Mouse (Mus musculus) liver, embryonic 15.5 days (tissue): ENCODE measurements around the gene Clybl. TPM values are rescaled to one million over a fixed set of nuclear protein-coding genes. Genes with fewer than 3 reads are reported as not detected.

Experiments used
- ATAC-seq: fragments of 200-750 bp; cut with Nextera tagmentation; 2 replicates; pipeline ENCODE4 v1.8.0; 2017; ENCODE audit warnings: moderate number of reproducible peaks, mild to moderate bottlenecking, moderate library complexity; ENCODE audit not compliant: insufficient read depth
- H3K27ac ChIP-seq: fragments of 300-500 bp; sonication (generic); replicated peaks from 2 replicates; pipeline ENCODE4 v1.5.1; 2015; ENCODE audit warnings: mild to moderate bottlenecking, inconsistent platforms
- H3K27me3 ChIP-seq: fragments of 300-500 bp; sonication (generic); 2 replicates; pipeline ENCODE4 v1.6.1; 2015; ENCODE audit warnings: mild to moderate bottlenecking, inconsistent platforms
- H3K36me3 ChIP-seq: fragments of 300-500 bp; sonication (generic); replicated peaks from 2 replicates; pipeline ENCODE4 v1.6.1; 2015; ENCODE audit warnings: moderate library complexity, mild to moderate bottlenecking, inconsistent platforms
- H3K4me1 ChIP-seq: fragments of 300-500 bp; sonication (generic); replicated peaks from 2 replicates; pipeline ENCODE4 v1.6.1; 2015; ENCODE audit warnings: inconsistent platforms
- H3K4me2 ChIP-seq: fragments of 300-500 bp; sonication (generic); 2 replicates; pipeline ENCODE4 v1.6.1; 2015; ENCODE audit warnings: moderate library complexity, mild to moderate bottlenecking, inconsistent platforms
- H3K4me3 ChIP-seq: fragments of 300-500 bp; sonication (generic); replicated peaks from 2 replicates; pipeline ENCODE4 v1.5.1; 2015; ENCODE audit warnings: mild to moderate bottlenecking, inconsistent platforms
- H3K9ac ChIP-seq: fragments of 300-500 bp; sonication (generic); 2 replicates; pipeline ENCODE4 v1.6.1; 2015; ENCODE audit warnings: moderate library complexity, mild to moderate bottlenecking, inconsistent platforms
- H3K9me3 ChIP-seq: fragments of 300-500 bp; sonication (generic); replicated peaks from 2 replicates; pipeline ENCODE4 v1.6.1; 2016; ENCODE audit warnings: inconsistent platforms
- WGBS: fragments of 180-500 bp; shearing (Covaris S2); methylation state at CpG from one replicate; pipeline ENCODE4 v1.1.7; 2015; ENCODE audit warnings: mixed read lengths; ENCODE audit not compliant: insufficient replicate concordance; 5-methylcytosine and 5-hydroxymethylcytosine counted together
- polyA plus RNA-seq: library from polyadenylated mRNA; unstranded; fragments of >200 nt; fragmentation: Nextera tagmentation; extraction: Ambion mirVana; gene quantifications from 2 replicates; pipeline ENCODE4 v1.2.1, GENCODE M21; 2015

Gene Clybl
- polyA plus RNA-seq, 1 experiment from 2014 or later = 23.6 TPM

GRCm38 (mm10) chr14:122390935-122391334, 209.4 kb downstream of the Clybl start:
- H3K27me3 ChIP-seq = no peaks in the 10 kb centered on the region
- H3K36me3 ChIP-seq = no peaks in the 10 kb centered on the region
- H3K27ac ChIP-seq = no peak overlapping the region
- no peak for ATAC-seq
- 16% methylated on average over 4 of the region's 4 CpGs for WGBS
- no peak overlapping the region for H3K4me3 ChIP-seq
- H3K4me1 ChIP-seq = no peaks in the 10 kb centered on the region
- H3K4me2 ChIP-seq = no peak overlapping the region
- H3K9ac ChIP-seq = no peak overlapping the region
- H3K9me3 ChIP-seq = no peaks in the 10 kb centered on the region

- WGBS = 67% methylated on average over 1 of the region's 1 CpGs
- no peaks in the 10 kb centered on the region for H3K9me3 ChIP-seq
- no peak overlapping the region for H3K4me2 ChIP-seq
- H3K4me3 ChIP-seq = no peak overlapping the region
- no peak for ATAC-seq
- H3K27me3 ChIP-seq = no peaks in the 10 kb centered on the region
- H3K9ac ChIP-seq = no peak overlapping the region
- H3K36me3 ChIP-seq = no peaks in the 10 kb centered on the region
- H3K4me1 ChIP-seq = no peaks in the 10 kb centered on the region
- no peak overlapping the region for H3K27ac ChIP-seq
Measured at GRCm38 (mm10) chr14:122393119-122393518, 211.6 kb downstream of the Clybl start.

DNA sequence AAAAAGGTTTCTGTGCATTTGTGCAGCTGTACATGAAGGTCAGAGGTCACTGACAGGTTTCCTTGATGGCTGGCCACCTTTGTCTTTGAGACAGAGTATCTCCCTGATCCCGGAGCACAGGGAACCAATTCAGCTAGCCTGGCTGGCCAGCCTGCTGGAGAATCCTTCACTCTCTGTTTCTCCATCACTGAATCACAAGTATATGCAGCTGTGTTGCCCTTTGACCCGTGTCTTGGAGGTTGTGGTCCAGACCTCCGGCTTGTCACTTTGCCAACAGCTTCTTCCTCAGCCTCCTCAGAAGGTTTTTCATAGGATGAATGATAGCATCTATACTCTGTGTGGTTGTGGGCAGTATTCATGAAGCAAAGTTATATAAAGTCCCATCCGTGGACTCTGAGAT, 217.2 kb downstream of the Clybl start:
- Histone ChIP-seq H3K27ac (no peak overlapping the region), H3K36me3 (no peaks in the 10 kb centered on the region), H3K4me1 (no peaks in the 10 kb centered on the region), H3K9me3 (no peaks in the 10 kb centered on the region), H3K4me2 (no peak overlapping the region), H3K27me3 (0 out of 2 replicates have a peak, but pooled peaks cover 3% of the 10 kb centered on the region), H3K4me3 (no peak overlapping the region), H3K9ac (no peak overlapping the region)
- WGBS = 56% methylated on average over 4 of the region's 4 CpGs
- ATAC-seq = no peak

GRCm38 (mm10) chr14:122399906-122400305, 218.4 kb downstream of the Clybl start:
- no peak overlapping the region for H3K4me2 ChIP-seq
- H3K27me3 ChIP-seq = peaks cover 9% of the 10 kb centered on the region
- 73% methylated on average over 5 of the region's 5 CpGs for WGBS

GRCm38 (mm10) chr14:122401886-122402285, 220.4 kb downstream of the Clybl start:
- H3K27me3 ChIP-seq = peaks cover 29% of the 10 kb centered on the region
- H3K4me2 ChIP-seq = no peak overlapping the region
- no peak overlapping the region for H3K9ac ChIP-seq
- no peaks in the 10 kb centered on the region for H3K9me3 ChIP-seq
- no peak overlapping the region for H3K27ac ChIP-seq
- H3K4me3 ChIP-seq = no peak overlapping the region
- WGBS = 72% methylated on average over 11 of the region's 11 CpGs
- ATAC-seq = no peak
- H3K4me1 ChIP-seq = peaks cover 6% of the 10 kb centered on the region; the same call in 1 of the 2 replicates
- H3K36me3 ChIP-seq = no peaks in the 10 kb centered on the region

More at GRCm38 (mm10) chr14:122399906-122400305, 218.4 kb downstream of the Clybl start:
- H3K9me3 ChIP-seq = no peaks in the 10 kb centered on the region
- H3K4me1 ChIP-seq = no peaks in the 10 kb centered on the region
- ATAC-seq = no peak
- no peak overlapping the region for H3K27ac ChIP-seq
- H3K9ac ChIP-seq = no peak overlapping the region
- H3K36me3 ChIP-seq = no peaks in the 10 kb centered on the region
- H3K4me3 ChIP-seq = no peak overlapping the region

DNA sequence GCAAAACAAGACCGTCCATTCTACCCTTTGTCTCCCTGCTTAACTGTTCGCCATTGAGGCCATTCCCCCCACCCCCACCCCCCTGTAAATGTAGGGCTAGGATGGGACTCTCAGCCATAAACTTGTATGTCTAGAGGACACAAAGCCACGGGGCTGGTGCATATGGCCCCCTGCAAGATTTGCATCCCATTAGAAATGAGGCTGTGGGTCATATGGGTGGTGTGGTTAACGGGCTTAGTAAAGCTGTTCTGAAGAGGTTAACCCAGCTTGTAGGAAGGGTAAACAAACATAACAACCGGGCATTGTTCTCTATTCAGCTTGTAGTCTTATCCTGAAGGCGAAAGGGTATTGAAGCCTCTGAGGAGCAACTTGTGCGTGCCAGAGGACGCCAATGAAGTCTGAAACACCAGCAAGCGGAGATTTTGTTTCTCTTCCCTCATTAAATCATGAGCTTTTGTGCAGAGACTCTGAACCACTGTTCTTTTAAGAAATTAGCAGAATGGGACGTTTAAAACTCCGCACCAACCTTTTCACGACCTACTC, 221.3 kb downstream of the Clybl start:
- Histone ChIP-seq H3K36me3 (no peaks in the 10 kb centered on the region), H3K4me1 (peaks cover 8% of the 10 kb centered on the region; the same call in 1 of the 2 replicates), H3K4me3 (no peak overlapping the region), H3K27me3 (peaks cover 38% of the 10 kb centered on the region), H3K9ac (no peak overlapping the region), H3K9me3 (no peaks in the 10 kb centered on the region), H3K4me2 (no peak overlapping the region), H3K27ac (no peak overlapping the region)
- no peak for ATAC-seq
- WGBS = 54% methylated on average over 12 of the region's 12 CpGs

- no peak for ATAC-seq
- WGBS = 68% methylated on average over 3 of the region's 3 CpGs
Measured at GRCm38 (mm10) chr14:122403422-122403940, 222.0 kb downstream of the Clybl start.

GRCm38 (mm10) chr14:122404596-122405154, 223.2 kb downstream of the Clybl start:
- 67% methylated on average over 7 of the region's 7 CpGs for WGBS
- Histone ChIP-seq H3K27ac (no peak overlapping the region), H3K36me3 (no peaks in the 10 kb centered on the region), H3K4me3 (no peak overlapping the region), H3K9ac (no peak overlapping the region), H3K4me2 (no peak overlapping the region), H3K4me1 (peaks cover 8% of the 10 kb centered on the region; the same call in 1 of the 2 replicates), H3K27me3 (peaks cover 52% of the 10 kb centered on the region), H3K9me3 (no peaks in the 10 kb centered on the region)
- ATAC-seq = no peak

More at GRCm38 (mm10) chr14:122403422-122403940, 222.0 kb downstream of the Clybl start:
- Histone ChIP-seq H3K4me1 (peaks cover 8% of the 10 kb centered on the region; the same call in 1 of the 2 replicates), H3K36me3 (no peaks in the 10 kb centered on the region), H3K9ac (no peak overlapping the region), H3K4me3 (no peak overlapping the region), H3K27ac (no peak overlapping the region), H3K9me3 (no peaks in the 10 kb centered on the region), H3K4me2 (no peak overlapping the region), H3K27me3 (peaks cover 45% of the 10 kb centered on the region)

- Histone ChIP-seq H3K9me3 (no peaks in the 10 kb centered on the region), H3K4me2 (no peak overlapping the region), H3K4me1 (peaks cover 8% of the 10 kb centered on the region; the same call in 1 of the 2 replicates), H3K36me3 (no peaks in the 10 kb centered on the region), H3K27me3 (peaks cover 57% of the 10 kb centered on the region), H3K27ac (no peak overlapping the region), H3K9ac (no peak overlapping the region), H3K4me3 (no peak overlapping the region)
- ATAC-seq = no peak
- WGBS = 55% methylated on average over 12 of the region's 12 CpGs
Measured at GRCm38 (mm10) chr14:122405236-122405635, 223.7 kb downstream of the Clybl start.

- WGBS = 1% methylated on average over 18 of the region's 18 CpGs
- H3K9ac ChIP-seq = no peak overlapping the region
- H3K27ac ChIP-seq = no peak overlapping the region
- H3K9me3 ChIP-seq = no peaks in the 10 kb centered on the region
- no peak for ATAC-seq
- H3K4me3 ChIP-seq = peak overlapping the region; percentile 31
- H3K4me1 ChIP-seq = peaks cover 8% of the 10 kb centered on the region; the same call in 1 of the 2 replicates
- H3K27me3 ChIP-seq = peaks cover 57% of the 10 kb centered on the region
- H3K36me3 ChIP-seq = no peaks in the 10 kb centered on the region
- peak overlapping the region; percentile 59 for H3K4me2 ChIP-seq
Measured at GRCm38 (mm10) chr14:122405897-122406540, 224.5 kb downstream of the Clybl start.

DNA sequence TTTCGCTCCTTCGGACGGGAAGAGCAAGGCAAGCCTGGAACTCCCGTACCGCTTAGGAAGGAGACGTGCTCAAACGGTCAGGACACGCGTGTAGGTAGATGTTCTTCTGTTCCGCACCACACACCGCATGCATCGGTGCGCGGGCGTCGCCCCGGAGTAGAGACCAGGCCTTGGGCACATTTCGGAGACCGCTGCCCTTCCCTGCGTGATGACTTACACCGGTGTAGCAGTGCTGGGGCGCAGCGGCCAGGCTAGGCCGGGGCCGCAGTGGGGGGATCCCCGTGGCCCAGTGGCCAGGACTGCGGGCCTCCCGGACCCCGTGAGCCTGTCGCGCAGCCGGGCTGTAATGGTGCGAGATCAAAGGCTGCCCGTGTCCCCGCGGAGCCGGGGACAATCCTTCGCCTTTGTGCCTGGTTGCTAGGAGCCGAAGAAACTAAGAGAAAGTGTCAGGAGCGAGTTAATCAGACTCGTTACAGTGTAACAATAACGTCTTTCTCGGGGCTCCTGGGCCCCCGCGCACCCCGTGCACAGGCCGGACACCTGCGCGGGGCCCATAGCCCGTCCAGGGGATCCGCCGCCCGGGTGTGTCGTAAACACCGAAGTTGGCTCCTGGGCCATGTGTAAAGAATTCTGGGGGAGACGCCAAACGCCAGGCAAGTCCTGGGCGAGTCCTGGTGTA, 225.2 kb downstream of the Clybl start:
- no peak overlapping the region for H3K9ac ChIP-seq
- H3K36me3 ChIP-seq = no peaks in the 10 kb centered on the region
- peaks cover 57% of the 10 kb centered on the region for H3K27me3 ChIP-seq
- no peak for ATAC-seq
- H3K4me1 ChIP-seq = peaks cover 8% of the 10 kb centered on the region; the same call in 1 of the 2 replicates
- H3K4me3 ChIP-seq = peak overlapping the region; percentile 31
- H3K4me2 ChIP-seq = peak overlapping the region; percentile 59
- 3% methylated on average over 58 of the region's 58 CpGs for WGBS
- H3K27ac ChIP-seq = no peak overlapping the region
- H3K9me3 ChIP-seq = no peaks in the 10 kb centered on the region
